Mouse (Mus musculus) cerebellum, adult 18-20 months (tissue): ENCODE measurements at regions not wholly inside any gene's neighbourhood (a gene's known extent, or its start where the extent isn't known, plus 50 kb on each side); places are given as distances from the start of the nearest gene placed in this dataset.
A peak's percentile ranks its signal among the peaks of the same experiment; 100 is the strongest.

Experiments used
- DNase-seq, 2 experiments: peaks; one replicate each; pipeline ENCODE4 v3.0.0; 2021

DNA sequence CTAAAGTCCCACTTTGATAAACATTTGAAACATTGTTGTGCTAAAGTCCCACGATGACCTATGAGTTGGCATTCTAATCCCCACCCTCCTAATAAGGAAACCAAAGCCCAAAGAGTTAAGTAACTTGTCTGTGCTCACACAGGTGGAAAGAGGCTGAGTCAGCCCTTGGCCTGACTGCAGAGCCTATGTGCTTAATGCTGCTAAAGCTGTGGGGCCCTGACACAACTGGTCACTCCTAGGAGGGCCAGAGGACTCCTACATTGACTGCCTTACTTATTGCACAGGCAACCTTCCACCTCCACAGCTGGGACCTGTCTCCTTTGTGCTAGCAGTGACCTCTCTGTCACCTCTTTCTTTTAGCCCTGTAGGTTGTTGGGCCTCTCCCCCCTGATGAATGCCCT is 91.4 kb upstream of the Hes1 start:
- no peak for DNase-seq

GRCm38 (mm10) chr16:29973250-29973649 is 90.9 kb upstream of the Hes1 start:
- DNase-seq: peak in 1 of 2 experiments; percentile 16

GRCm38 (mm10) chr16:29975800-29976199 is 88.4 kb upstream of the Hes1 start:
- no peak for DNase-seq

- no peak for DNase-seq
These were observed 87.2 kb upstream of the Hes1 start for GRCm38 (mm10) chr16:29977011-29977410.

DNA sequence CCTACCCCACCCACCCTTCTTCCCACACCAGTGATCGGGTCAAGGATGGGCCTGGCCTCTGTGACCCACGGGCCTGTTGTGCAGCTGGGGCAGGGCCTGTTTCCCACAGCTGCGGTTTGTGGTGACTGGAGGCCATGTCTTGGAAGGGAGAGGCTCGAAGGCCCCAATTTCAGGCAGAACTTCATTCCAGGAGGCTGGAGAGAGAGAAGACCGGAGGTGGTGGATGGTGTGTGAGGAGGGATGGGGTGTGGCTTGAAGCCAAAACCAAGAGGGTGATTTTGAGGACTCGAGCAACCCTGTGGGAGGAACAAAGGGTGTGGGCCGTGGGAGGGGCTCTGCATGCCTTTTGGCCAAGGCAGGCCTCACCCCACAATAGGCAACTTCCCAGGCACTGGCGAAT is 86.5 kb upstream of the Hes1 start:
- DNase-seq: no peak

DNA sequence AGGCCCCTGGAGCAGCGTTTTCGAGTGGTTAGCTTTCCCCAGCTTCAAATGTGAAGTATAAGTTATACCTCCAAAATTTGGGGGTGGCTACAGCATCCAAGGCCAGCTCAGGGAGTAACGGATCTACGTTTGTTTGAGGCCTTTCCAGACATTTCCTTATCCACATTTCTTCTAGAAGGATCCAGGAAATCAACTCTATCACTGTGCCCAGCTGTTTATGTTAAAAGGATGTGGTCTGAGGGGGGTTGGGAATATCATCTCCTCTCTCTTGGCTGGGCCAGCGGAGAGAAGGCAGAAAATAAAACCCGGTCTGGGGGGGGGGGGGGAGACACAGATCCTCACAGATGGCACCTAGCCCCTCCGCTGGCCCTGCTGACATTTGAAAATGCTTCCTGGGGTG is 85.1 kb upstream of the Hes1 start:
- no peak for DNase-seq

GRCm38 (mm10) chr16:29981543-29981942 is 82.6 kb upstream of the Hes1 start:
- DNase-seq: no peak

DNA sequence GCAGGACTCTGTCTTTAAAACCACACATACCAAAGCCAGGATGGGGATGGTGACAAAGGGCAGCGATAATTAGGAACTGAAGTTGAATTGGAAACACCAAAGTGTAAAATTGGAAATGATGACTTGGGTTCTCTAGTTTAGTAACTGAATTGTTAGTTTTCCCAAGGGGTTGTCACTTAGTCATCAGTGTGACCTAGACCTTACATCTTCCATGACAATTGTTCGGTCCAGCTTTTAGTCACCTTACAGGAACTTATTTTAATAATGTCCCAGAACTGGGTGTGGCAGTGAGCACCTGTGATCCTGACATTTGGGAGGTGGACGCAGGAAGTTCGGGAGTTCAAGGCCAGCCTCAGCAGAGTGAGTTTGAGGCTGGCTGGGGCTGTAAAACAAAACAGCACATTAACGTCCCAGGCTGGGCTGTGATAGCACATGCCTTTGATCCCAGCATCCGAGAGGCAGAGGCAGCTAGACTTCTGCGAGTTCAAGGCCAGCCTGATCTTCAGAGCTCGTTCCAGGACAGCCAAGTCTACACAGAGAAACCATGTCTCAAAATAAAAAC is 81.9 kb upstream of the Hes1 start:
- DNase-seq: no peak

DNA sequence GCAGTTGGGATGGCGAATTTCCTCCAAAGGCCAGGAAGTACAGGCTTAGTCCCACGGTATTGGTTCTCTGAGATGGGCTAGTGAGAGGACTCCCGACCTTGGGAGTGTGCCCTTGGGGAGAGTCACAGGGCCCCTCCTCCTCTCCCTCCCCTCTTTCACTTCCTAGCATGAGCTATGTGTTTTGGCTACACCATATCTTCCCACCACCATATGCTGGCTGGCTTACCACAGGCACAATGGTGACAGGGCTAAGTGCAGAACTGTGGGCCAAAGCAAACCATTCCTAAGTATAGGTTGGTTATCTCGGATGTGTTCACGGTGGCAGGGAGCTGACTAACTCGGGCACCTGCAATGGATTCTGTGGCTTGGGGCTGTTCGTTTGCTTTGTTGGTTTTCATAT is 81.0 kb upstream of the Hes1 start:
- DNase-seq: no peak

GRCm38 (mm10) chr16:29985126-29985931 is 78.9 kb upstream of the Hes1 start:
- no peak for DNase-seq

GRCm38 (mm10) chr16:29987595-29987994 is 76.6 kb upstream of the Hes1 start:
- no peak for DNase-seq

DNA sequence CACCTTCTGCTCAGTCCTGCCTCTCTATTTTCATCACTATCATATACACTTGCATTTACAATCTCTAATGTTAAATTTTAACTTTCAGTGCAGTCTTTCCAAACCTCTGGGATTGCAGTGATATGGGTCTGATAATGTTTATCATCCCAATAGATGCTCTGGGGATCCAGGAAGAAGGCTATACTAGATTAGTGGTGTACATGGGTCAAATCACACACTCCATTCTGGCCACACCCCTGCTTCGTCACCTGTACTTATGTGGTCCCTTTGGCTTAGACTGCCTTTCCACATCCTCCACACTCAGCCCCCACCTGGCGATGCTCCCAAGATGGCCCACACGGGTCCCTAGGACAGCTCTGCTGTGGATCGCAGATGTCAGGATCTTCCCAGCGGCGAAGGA is 76.2 kb upstream of the Hes1 start:
- no peak for DNase-seq

GRCm38 (mm10) chr16:29989308-29989707 is 74.9 kb upstream of the Hes1 start:
- no peak for DNase-seq

- no peak for DNase-seq
These were observed 73.8 kb upstream of the Hes1 start for GRCm38 (mm10) chr16:29990393-29990792.

DNA sequence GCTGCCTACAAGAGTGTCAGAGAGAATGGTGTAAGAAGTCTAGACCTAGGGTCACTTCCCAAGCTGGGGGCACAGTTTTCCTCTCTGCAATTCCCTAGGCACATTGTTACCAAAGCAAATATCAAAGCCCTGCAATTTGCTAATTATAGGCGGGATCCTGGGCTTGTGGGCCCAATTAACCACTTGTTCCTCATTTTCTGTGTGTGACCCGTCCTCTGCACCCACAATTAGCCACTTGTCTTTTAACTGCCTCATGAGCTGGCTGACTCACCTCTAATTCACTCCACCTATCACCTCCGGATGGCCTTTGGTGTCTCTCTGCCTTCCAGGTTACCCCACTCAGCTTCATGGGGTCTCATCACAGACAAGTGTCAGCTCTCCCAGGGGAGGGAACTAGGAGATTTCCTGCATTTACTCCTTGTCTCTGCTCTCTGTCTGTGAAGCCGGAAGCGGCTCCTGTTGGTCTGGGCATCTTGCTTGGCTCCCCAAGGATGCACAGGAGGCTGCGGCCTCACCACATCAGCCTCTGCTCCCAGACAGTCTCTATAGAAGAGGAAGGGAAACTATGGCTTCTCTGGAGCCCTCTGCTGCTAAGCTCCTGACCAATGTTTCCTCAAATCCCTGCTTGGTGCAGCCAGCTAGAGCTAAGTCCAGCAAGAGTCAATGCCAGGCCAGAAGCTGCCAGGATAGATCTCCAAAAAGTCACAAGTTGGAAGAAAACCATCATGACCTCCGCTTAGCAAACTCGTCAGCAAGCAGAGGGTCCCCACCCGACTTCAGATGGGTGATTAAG is 73.2 kb upstream of the Hes1 start:
- DNase-seq: no peak

GRCm38 (mm10) chr16:29991876-29992380 is 72.3 kb upstream of the Hes1 start:
- no peak for DNase-seq

DNA sequence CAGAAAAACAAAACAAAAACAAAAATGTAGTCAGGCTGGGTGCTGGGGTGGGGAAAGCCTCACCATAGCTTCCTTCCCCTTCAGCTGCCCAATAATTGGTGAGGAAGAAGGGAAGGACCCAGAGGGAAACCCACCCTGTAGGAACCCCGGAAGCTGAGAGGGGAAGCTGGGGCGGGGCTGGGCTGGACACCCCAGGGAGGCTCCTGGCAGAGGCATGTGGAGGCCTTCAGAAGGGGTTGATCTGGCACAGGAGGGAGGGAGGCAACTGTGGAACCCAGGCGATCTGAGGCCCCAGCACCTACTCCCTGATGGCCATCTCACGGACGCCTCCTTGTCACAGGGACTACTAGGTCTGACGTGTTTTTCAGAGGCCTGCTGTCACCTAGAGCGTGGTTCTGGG is 71.1 kb upstream of the Hes1 start:
- no peak for DNase-seq

DNA sequence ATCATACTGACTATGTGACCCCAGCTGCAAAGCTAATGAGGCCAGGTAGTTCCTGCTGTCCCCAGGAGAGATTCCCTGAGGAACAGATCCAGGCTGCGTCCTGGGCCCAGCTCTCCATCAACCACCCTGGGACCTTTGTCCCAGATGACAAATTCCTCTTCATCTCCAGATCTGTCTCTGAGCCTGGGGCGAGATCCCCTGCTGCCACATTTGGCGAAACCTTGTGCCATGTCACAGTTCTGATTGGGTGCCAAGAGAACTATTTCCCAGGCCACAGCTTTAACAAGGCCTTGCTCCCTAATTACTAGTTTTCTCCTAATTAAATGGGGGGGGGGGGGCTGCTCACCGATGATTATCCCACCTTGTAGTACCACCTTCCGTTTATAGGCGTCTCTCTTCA is 70.6 kb upstream of the Hes1 start:
- no peak for DNase-seq

GRCm38 (mm10) chr16:29996139-29997069 is 67.8 kb upstream of the Hes1 start:
- no peak for DNase-seq

GRCm38 (mm10) chr16:30000166-30000565 is 64.0 kb upstream of the Hes1 start:
- DNase-seq: no peak

DNA sequence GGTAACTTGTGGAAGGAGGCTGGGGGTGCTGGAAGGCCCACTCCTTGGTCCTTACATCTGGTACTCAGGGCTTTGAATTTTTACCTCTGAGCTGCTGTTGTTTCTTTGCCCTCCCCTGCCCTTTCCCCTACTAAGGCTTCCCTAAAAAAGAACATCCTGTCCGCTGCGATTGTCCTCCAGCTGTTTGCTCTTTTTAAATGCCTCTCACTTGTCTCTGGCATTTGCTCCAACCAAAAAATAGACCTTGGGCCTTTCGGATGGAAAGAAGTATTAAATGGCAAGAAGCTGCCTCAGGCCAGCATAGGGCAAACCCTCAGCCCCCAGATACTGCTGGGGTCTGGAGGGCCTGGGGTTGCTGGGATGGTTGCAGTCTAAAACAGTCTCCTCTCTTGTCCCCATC is 59.1 kb upstream of the Hes1 start:
- no peak for DNase-seq

GRCm38 (mm10) chr16:30006826-30007225 is 57.4 kb upstream of the Hes1 start:
- no peak for DNase-seq
